Mouse (Mus musculus) hindbrain, embryonic 10.5 days (tissue): ENCODE measurements at regions not wholly inside any gene's neighbourhood (a gene's known extent, or its start where the extent isn't known, plus 50 kb on each side); places are given as distances from the start of the nearest gene placed in this dataset.

Experiments used
- DNase-seq: peaks from one replicate; pipeline ENCODE4 v3.0.0-alpha.2; 2017; ENCODE audit warnings: low spot score
- H3K27ac ChIP-seq: fragments of 300-500 bp; sonication (generic); 2 replicates; pipeline ENCODE4 v1.5.1; 2016; ENCODE audit warnings: mild to moderate bottlenecking, moderate library complexity
- H3K27me3 ChIP-seq: fragments of 300-500 bp; sonication (generic); 2 replicates; pipeline ENCODE4 v1.6.1; 2016; ENCODE audit warnings: mild to moderate bottlenecking; ENCODE audit not compliant: poor library complexity, insufficient read depth, severe bottlenecking
- H3K36me3 ChIP-seq: fragments of 300-500 bp; sonication (generic); 2 replicates; pipeline ENCODE4 v1.6.1; 2016; ENCODE audit warnings: mild to moderate bottlenecking, moderate library complexity
- H3K4me1 ChIP-seq: fragments of 300-500 bp; sonication (generic); replicated peaks from 2 replicates; pipeline ENCODE4 v1.6.1; 2016; ENCODE audit warnings: mild to moderate bottlenecking
- H3K4me3 ChIP-seq: fragments of 300-500 bp; sonication (generic); 2 replicates; pipeline ENCODE4 v1.5.1; 2016; ENCODE audit warnings: mild to moderate bottlenecking, moderate library complexity
- H3K9me3 ChIP-seq: fragments of 300-500 bp; sonication (generic); 2 replicates; pipeline ENCODE4 v1.6.1; 2016; ENCODE audit warnings: mild to moderate bottlenecking, moderate library complexity
- WGBS: fragments of 180-500 bp; shearing (Covaris S2); methylation state at CpG from one replicate; pipeline ENCODE4 v1.1.7; 2016; 5-methylcytosine and 5-hydroxymethylcytosine counted together

DNA sequence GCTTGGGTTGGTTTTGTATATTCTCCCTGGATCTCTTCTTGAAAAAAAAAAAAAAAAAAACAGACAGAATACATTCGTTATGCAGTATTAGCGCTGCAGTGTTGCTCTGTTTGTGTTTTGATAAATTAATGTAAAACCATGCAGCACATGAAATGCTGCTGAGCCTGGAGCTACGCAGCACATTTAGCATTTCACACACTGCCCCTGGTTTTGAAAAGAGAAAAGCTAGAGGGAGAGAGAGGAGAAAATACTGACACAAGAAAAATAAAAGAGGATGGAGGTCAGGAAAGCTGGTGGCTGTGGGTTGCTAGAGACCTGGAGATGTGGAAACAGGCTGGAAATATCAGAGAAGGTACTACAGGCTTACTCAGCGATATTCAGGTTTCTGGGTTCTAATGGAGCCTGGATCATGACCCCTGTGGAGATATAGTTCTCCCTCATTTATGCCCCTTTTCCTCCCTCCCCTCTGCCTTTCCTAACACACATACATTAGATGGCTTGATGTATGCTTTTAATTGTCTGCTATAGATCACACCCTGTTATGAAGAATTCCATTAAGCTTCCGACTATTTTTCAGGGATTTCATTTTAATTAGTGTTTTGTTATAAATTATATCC lies 296.8 kb upstream of the Rsrc1 start:
- DNase-seq = no peak
- no peaks in the 10 kb centered on the region for H3K27me3 ChIP-seq
- no peaks in the 10 kb centered on the region for H3K4me1 ChIP-seq

DNA sequence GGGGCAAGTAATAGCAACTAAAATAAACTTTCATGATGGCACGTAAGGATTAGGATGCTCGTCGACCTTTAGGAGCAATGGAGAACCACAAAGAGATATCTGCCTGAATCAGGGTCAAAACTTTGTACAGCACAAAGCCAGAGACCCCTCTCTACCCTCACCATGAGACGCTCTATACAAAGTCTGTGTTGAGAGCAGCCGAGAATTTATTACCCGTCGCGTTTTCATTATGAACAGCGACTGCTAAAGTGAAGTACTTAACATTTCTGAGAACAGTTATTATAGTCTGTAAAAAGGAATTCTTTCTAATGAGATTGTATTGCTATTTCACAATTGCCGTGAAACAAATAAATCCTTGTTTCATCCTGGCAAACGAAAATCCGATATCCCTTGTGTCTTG lies 296.1 kb upstream of the Rsrc1 start:
- H3K36me3 ChIP-seq = no peaks in the 10 kb centered on the region
- H3K9me3 ChIP-seq = no peaks in the 10 kb centered on the region
- no peak overlapping the region for H3K4me3 ChIP-seq
- H3K27ac ChIP-seq = no peak overlapping the region
- H3K27me3 ChIP-seq = no peaks in the 10 kb centered on the region
- H3K4me1 ChIP-seq = no peaks in the 10 kb centered on the region
- 92% methylated on average over 12 of the region's 12 CpGs for WGBS
- DNase-seq = no peak

More for the DNA sequence above, 296.8 kb upstream of the Rsrc1 start:
- Histone ChIP-seq H3K27ac (no peak overlapping the region), H3K36me3 (no peaks in the 10 kb centered on the region), H3K4me3 (no peak overlapping the region), H3K9me3 (no peaks in the 10 kb centered on the region)
- WGBS = 88% methylated on average over 5 of the region's 5 CpGs

DNA sequence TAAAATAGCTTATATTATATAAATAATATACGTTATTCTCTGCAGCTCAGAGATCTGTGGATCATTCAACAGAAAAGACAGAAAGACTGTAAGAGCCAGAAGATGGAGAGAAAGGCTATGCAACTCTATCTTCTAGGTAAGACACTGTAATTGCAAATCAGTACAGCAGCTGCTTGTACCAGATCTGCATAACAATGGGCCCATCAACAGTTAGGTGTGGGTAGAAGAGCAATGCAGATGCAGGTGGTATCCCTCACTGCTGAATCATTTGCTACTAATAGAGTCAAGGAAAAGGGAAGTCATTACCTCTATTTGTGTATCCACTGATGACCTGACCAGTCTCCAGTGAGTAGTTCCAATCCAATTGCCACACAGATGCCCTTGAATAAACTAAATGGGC lies 294.1 kb upstream of the Rsrc1 start:
- no peaks in the 10 kb centered on the region for H3K36me3 ChIP-seq
- no peaks in the 10 kb centered on the region for H3K27me3 ChIP-seq
- no peaks in the 10 kb centered on the region for H3K9me3 ChIP-seq
- no peaks in the 10 kb centered on the region for H3K4me1 ChIP-seq
- no peak overlapping the region for H3K4me3 ChIP-seq
- DNase-seq = no peak
- 84% methylated on average over 1 of the region's 1 CpGs for WGBS
- H3K27ac ChIP-seq = no peak overlapping the region

DNA sequence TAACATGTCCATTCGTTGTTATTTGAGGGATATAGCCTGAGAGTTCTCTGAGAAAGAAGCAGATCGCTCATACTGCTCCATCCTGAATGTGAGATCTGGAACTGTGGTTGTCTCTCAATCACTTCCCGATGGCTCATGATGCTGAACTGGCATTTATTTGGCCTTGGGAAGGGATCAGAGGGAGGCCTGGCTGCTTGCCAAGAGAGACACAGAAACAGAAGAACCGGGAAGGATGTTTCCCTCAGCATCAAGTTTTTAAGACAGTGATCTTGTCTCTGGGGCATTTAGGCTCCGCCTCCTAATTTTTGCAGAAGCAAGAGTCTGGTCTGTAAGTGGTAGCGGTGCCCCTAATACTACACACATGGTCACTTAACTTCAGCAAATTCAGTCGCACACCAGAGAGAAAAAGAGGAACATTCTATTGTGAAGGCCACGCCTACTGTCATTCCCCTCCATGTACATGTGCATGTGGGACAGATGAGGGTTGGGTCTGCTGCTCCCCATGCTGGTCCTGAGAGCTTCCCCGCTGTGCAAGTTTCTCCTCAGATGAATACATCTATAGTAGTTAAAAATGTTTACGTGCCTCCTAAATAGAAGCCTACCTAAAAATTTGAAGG lies 290.2 kb upstream of the Rsrc1 start:
- no peaks in the 10 kb centered on the region for H3K27me3 ChIP-seq
- H3K9me3 ChIP-seq = no peaks in the 10 kb centered on the region
- no peak overlapping the region for H3K4me3 ChIP-seq
- 88% methylated on average over 10 of the region's 10 CpGs for WGBS
- no peak for DNase-seq
- no peak overlapping the region for H3K27ac ChIP-seq
- H3K36me3 ChIP-seq = no peaks in the 10 kb centered on the region
- no peaks in the 10 kb centered on the region for H3K4me1 ChIP-seq

DNA sequence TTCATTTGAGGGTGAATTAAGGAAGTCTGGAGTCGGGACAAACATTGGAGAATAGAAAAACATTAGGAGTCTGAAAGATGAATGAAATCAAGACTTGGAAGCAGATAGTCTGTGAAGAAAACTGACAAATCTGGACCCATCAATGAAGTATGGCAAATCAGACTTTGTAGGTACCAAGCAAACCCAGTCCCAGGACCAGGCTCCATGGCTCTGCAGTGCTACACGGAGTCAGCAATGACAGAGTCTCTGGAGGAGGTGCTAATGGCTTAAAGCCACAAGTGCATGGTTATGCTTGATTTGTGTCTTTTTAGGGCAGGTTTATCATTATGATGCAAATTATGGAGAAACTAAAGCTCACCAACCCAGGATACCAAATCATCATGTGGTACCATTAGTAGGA lies 286.1 kb upstream of the Rsrc1 start:
- no peaks in the 10 kb centered on the region for H3K4me1 ChIP-seq
- no peak overlapping the region for H3K27ac ChIP-seq
- no peaks in the 10 kb centered on the region for H3K36me3 ChIP-seq
- H3K4me3 ChIP-seq = no peak overlapping the region
- H3K9me3 ChIP-seq = no peaks in the 10 kb centered on the region
- WGBS = 92% methylated on average over 2 of the region's 2 CpGs
- DNase-seq = no peak
- no peaks in the 10 kb centered on the region for H3K27me3 ChIP-seq

DNA sequence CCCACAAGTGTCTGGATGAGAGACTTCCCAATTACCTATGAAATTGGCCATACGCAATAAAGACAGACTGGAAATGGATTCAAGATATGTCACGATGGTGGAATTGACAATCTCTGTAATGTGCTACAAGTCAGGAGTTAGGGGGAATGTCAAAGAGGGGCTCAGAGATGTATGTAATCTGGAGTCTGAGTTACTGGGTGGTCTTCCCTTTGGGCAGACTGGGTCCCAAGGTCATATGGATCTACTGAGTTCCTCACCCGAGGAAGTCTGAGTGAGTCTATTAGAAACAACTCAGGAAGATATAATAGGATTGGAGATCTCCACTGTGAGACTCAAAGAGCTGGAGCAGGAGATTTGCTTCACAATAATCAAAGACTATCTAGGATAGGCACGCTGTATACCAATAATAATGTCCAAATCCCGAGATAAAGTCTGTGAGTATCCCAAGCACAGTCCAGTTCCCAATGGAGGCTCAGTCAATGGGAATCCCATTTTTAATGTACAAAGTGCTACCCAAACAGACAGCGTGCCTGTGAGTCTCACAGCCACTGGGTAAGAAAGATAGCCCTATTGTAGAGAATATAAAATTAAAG lies 285.4 kb upstream of the Rsrc1 start:
- no peaks in the 10 kb centered on the region for H3K36me3 ChIP-seq
- no peak overlapping the region for H3K27ac ChIP-seq
- no peak overlapping the region for H3K4me3 ChIP-seq
- 90% methylated on average over 6 of the region's 6 CpGs for WGBS
- H3K27me3 ChIP-seq = no peaks in the 10 kb centered on the region
- no peaks in the 10 kb centered on the region for H3K9me3 ChIP-seq
- H3K4me1 ChIP-seq = no peaks in the 10 kb centered on the region
- DNase-seq = no peak

DNA sequence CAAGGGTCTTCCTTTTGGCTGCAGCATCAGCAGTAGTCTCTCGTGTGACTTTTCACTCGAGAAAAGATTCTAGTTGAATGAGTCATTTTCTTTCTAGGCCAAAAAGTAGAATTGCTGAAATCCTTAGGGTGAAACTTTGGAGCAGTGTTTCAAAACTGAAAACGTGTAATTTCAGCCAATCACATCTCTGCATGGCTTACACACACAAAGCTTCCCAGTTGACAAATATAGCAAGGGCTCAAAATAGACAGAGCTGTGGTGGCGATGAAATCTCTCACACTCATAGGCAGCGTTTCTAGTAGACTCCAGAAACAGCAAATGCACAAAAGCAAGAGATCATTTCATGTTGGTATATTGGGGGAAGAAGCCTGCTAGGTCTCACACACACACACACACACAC lies 283.1 kb upstream of the Rsrc1 start:
- Histone ChIP-seq H3K4me1 (no peaks in the 10 kb centered on the region), H3K36me3 (no peaks in the 10 kb centered on the region), H3K9me3 (no peaks in the 10 kb centered on the region), H3K27me3 (no peaks in the 10 kb centered on the region), H3K4me3 (no peak overlapping the region), H3K27ac (no peak overlapping the region)
- 89% methylated on average over 5 of the region's 5 CpGs for WGBS
- DNase-seq = no peak

DNA sequence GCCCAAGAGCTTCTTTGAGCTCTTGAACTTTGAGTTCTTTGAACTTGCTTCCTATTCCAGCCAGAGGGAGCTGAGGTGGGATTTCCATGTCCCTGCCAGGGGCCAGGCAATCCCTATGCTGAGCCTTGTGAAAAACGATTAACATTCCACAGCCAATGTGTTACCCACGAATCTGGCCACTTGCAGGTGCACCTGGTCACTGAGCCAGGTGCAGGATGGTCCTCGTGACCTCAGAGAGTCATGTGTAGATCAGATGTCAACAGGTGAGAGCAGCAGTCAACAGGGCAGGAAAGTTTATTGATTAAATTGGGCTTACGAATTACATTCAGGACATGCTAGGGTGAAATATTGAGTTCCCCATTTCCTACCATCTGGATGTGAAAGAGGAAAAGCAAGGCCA lies 275.4 kb upstream of the Rsrc1 start:
- no peak for DNase-seq
- 81% methylated on average over 4 of the region's 4 CpGs for WGBS
- no peaks in the 10 kb centered on the region for H3K9me3 ChIP-seq
- no peaks in the 10 kb centered on the region for H3K36me3 ChIP-seq
- H3K4me1 ChIP-seq = no peaks in the 10 kb centered on the region
- H3K27ac ChIP-seq = no peak overlapping the region
- no peak overlapping the region for H3K4me3 ChIP-seq
- H3K27me3 ChIP-seq = no peaks in the 10 kb centered on the region

DNA sequence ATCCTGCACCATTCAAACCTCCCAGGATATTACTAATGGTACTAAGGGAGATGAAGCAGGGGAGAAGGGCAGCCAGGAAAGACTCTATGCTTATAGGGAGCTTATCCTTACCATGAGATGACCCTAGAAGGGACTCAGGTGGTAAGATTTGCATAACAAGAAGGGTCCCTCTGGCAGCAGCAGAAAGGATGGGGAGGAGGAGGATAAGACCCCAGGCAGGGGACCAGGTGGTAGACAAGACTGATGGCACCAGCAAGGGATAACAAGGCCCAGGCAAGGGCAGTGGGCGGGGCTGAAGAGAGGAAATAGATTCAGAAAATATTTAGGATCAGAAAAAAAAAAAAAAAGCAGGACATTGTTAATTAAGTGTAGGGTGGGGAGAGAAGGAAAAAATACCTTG lies 245.7 kb upstream of the Rsrc1 start:
- Histone ChIP-seq H3K27ac (no peak overlapping the region), H3K27me3 (no peaks in the 10 kb centered on the region), H3K4me3 (no peak overlapping the region), H3K4me1 (0 out of 2 replicates have a peak, but pooled peaks cover 4% of the 10 kb centered on the region), H3K36me3 (no peaks in the 10 kb centered on the region), H3K9me3 (no peaks in the 10 kb centered on the region)
- 53% methylated on average over 1 of the region's 1 CpGs for WGBS
- no peak for DNase-seq

DNA sequence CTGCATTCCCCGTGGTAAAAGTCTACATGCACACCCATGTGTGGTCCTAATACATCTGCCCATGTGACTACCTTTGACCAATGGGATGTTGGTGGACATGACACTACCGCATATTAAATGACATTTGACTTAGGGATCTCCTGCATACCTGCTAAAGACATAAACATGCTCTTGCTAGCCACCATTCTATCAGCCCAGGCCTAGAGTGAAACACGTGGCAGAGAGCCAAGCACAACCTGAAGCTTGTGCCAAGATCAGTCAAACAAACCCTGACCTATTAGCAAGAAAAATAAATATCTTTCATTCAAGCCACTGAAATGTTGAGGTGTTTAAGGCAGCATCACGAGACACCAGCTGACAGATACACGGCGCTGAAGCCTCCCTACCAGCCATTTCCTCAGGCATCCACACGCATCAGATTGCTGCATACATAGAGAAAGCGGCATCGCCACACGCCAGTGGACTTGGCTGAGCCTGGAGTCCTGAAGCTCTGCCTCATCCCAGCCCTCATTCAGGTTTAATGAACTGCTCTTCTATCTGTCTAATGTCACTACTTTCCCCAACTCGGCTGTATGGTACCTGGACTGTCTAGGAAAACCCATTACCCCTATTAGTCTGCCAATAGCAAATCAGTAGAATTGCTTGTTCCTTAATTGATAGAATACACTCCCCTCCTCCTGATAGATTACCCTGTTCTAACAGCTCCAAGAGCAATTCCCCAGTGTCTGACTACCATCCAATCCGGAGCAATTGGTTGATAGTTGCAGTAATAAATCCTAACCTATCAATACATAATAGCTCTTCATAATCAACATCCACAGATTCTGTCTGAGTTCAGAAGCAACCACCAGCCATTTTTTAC lies 242.8 kb upstream of the Rsrc1 start:
- no peak for DNase-seq
- H3K27me3 ChIP-seq = no peaks in the 10 kb centered on the region; the same call in 1 of the 2 replicates

DNA sequence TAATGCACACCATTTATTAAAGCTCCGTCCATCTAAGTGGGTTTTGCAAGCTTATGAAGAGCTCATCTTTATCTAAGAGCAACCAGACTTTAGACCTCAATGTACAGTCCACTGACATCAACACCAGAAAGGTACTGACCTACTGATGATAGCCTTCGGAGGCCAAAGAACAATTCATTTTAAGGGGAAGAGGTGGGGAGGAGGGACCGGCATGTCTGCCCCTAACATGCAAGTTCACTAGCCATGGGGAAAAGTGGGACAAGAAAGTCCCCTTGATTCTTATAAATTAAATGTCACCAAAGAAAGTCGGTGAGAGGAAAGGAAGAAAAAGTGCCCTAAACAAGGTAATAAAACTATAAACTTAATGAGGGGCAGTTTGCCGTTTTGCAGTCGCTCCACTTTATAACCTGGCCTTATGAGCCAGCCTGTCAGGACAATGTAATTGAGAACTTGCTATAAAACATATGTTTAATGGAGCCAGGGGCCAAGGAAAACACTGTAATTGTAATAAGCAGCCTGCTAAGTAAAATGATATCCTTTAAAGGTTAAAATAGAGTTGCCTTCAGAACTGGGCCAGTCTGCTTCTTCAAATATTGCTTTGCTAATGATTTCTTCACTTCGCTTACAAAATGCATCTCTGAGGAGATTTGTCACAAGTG lies 241.7 kb upstream of the Rsrc1 start:
- Histone ChIP-seq H3K27ac (no peak overlapping the region), H3K4me1 (0 out of 2 replicates have a peak, but pooled peaks cover 4% of the 10 kb centered on the region), H3K27me3 (peaks cover 3% of the 10 kb centered on the region; the same call in 1 of the 2 replicates), H3K9me3 (no peaks in the 10 kb centered on the region), H3K4me3 (no peak overlapping the region), H3K36me3 (no peaks in the 10 kb centered on the region)
- 86% methylated on average over 7 of the region's 7 CpGs for WGBS
- no peak for DNase-seq

More for the DNA sequence above, 242.8 kb upstream of the Rsrc1 start:
- Histone ChIP-seq H3K27ac (no peak overlapping the region), H3K9me3 (no peaks in the 10 kb centered on the region), H3K4me1 (0 out of 2 replicates have a peak, but pooled peaks cover 4% of the 10 kb centered on the region), H3K4me3 (no peak overlapping the region), H3K36me3 (no peaks in the 10 kb centered on the region)
- 84% methylated on average over 12 of the region's 12 CpGs for WGBS

DNA sequence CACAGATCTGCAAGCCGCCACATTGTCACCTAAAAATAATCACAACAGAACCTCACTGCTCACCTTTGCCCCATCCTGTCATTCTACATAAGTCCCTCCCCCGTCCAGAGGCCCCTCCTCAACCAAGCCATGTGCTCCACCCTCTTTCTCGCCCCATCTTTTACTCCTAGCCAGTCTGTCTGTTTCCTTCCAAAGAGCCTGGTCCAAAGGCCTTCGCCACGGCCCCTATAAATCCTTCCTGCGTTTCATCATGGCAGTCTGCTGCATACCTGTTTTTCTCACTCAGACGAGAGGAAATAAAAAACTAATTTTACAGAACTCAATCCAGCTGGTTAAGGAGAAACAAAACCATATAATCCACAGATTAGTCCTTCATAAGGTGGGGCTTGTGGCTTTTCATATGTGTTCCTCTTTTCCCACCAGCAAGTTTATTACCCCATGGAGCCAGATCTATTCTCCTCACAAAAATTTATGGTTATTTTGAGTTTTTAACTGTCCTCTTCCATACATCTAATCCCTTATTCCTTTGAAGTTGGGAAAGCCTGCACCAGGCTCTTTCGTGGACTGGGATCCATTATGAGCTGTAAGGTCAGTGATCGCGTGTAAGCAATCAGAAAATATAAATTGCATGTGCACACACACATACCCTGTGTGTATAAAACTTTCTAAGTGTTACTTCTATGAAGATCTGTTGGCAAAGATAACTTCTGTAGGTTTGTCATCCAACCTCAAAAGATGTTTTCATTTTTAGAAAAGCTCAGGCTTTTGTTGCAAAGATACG lies 236.9 kb upstream of the Rsrc1 start:
- Histone ChIP-seq H3K4me3 (no peak overlapping the region), H3K36me3 (no peaks in the 10 kb centered on the region), H3K4me1 (peaks cover 12% of the 10 kb centered on the region; the same call in 1 of the 2 replicates), H3K27ac (no peak overlapping the region), H3K27me3 (peaks cover 10% of the 10 kb centered on the region; the same call in 1 of the 2 replicates), H3K9me3 (no peaks in the 10 kb centered on the region)
- no peak for DNase-seq
- WGBS = 87% methylated on average over 11 of the region's 11 CpGs
